Mouse (Mus musculus) lung, adult 2 months (tissue): ENCODE results near the gene Tecrl.

Experiments used
- CTCF ChIP-seq: fragments of 200-500 bp; IDR thresholded peaks from 2 replicates; pipeline ENCODE4 v1.5.1; 2011; ENCODE audit warnings: mild to moderate bottlenecking, low read length, control low read depth; ENCODE audit not compliant: insufficient read depth
- POLR2A ChIP-seq: fragments of 200-500 bp; IDR thresholded peaks from 2 replicates; pipeline ENCODE4 v1.6.1; 2011; ENCODE audit warnings: low read depth, mild to moderate bottlenecking, control low read depth, low read length, borderline replicate concordance; ENCODE audit errors: extremely low read depth

GRCm38 (mm10) chr5:83385021-83385420 is 30.0 kb upstream of the Tecrl start:
- TF ChIP-seq CTCF (no peak), POLR2A (no peak)
